Mouse (Mus musculus): ENCODE measurements around the gene Tex2. TPM values are rescaled to one million over a fixed set of nuclear protein-coding genes. Genes with fewer than 3 reads are reported as not detected.

The Tex2 gene
- polyA plus RNA-seq, 1 experiment from 2014 or later: 24.0 TPM

GRCm38 (mm10) chr11:106463845-106464244 lies 149.4 kb downstream of the Tex2 start:
- WGBS: 79% methylated on average over 5 of the region's 5 CpGs
- no peak for ATAC-seq (ENCODE audit: low read depth)

GRCm38 (mm10) chr11:106462309-106462708 lies 150.9 kb downstream of the Tex2 start:
- H3K27ac ChIP-seq (replicated peaks): no peak overlapping the region
- H3K4me3 ChIP-seq: no peak overlapping the region
- H3K9ac ChIP-seq: no peak overlapping the region
- H3K4me2 ChIP-seq: no peak overlapping the region
- no peaks in the 10 kb centered on the region for H3K36me3 ChIP-seq
- WGBS: 84% methylated on average over 3 of the region's 3 CpGs
- no peaks in the 10 kb centered on the region for H3K27me3 ChIP-seq
- 0 out of 2 replicates have a peak, but pooled peaks cover 3% of the 10 kb centered on the region for H3K4me1 ChIP-seq (replicated peaks)
- no peak for ATAC-seq (ENCODE audit: low read depth)
- no peaks in the 10 kb centered on the region for H3K9me3 ChIP-seq

More at GRCm38 (mm10) chr11:106463845-106464244, 149.4 kb downstream of the Tex2 start:
- H3K4me2 ChIP-seq: no peak overlapping the region
- H3K36me3 ChIP-seq: no peaks in the 10 kb centered on the region
- no peaks in the 10 kb centered on the region for H3K27me3 ChIP-seq
- H3K4me3 ChIP-seq: no peak overlapping the region
- H3K9ac ChIP-seq: no peak overlapping the region
- no peaks in the 10 kb centered on the region for H3K9me3 ChIP-seq
- no peak overlapping the region for H3K27ac ChIP-seq (replicated peaks)
- 0 out of 2 replicates have a peak, but pooled peaks cover 3% of the 10 kb centered on the region for H3K4me1 ChIP-seq (replicated peaks)

GRCm38 (mm10) chr11:106461145-106461932 lies 151.9 kb downstream of the Tex2 start:
- Histone ChIP-seq H3K4me1 (replicated peaks) (0 out of 2 replicates have a peak, but pooled peaks cover 3% of the 10 kb centered on the region), H3K4me2 (no peak overlapping the region)
- no peak for ATAC-seq (ENCODE audit: low read depth)

GRCm38 (mm10) chr11:106460671-106461070 lies 152.6 kb downstream of the Tex2 start:
- Histone ChIP-seq H3K36me3 (no peaks in the 10 kb centered on the region), H3K4me2 (no peak overlapping the region), H3K27ac (replicated peaks) (no peak overlapping the region), H3K4me3 (no peak overlapping the region), H3K27me3 (no peaks in the 10 kb centered on the region), H3K9me3 (no peaks in the 10 kb centered on the region), H3K9ac (no peak overlapping the region), H3K4me1 (replicated peaks) (0 out of 2 replicates have a peak, but pooled peaks cover 3% of the 10 kb centered on the region)
- 100% methylated on average over 1 of the region's 1 CpGs for WGBS
- no peak for ATAC-seq (ENCODE audit: low read depth)

More at GRCm38 (mm10) chr11:106461145-106461932, 151.9 kb downstream of the Tex2 start:
- no peak overlapping the region for H3K27ac ChIP-seq (replicated peaks)
- no peaks in the 10 kb centered on the region for H3K27me3 ChIP-seq
- H3K9ac ChIP-seq: no peak overlapping the region
- WGBS: 91% methylated on average over 5 of the region's 5 CpGs
- no peaks in the 10 kb centered on the region for H3K9me3 ChIP-seq
- no peaks in the 10 kb centered on the region for H3K36me3 ChIP-seq
- H3K4me3 ChIP-seq: no peak overlapping the region

- ATAC-seq (ENCODE audit: low read depth): no peak
- Histone ChIP-seq H3K36me3 (no peaks in the 10 kb centered on the region), H3K9me3 (no peaks in the 10 kb centered on the region), H3K4me1 (replicated peaks) (no peaks in the 10 kb centered on the region), H3K9ac (no peak overlapping the region), H3K4me3 (no peak overlapping the region), H3K27ac (replicated peaks) (no peak overlapping the region), H3K4me2 (no peak overlapping the region), H3K27me3 (no peaks in the 10 kb centered on the region)
- 97% methylated on average over 4 of the region's 4 CpGs for WGBS
These were observed 154.7 kb downstream of the Tex2 start for GRCm38 (mm10) chr11:106458540-106458939.

Other genes starting within 250 kb of the Tex2 start
- gene Prr29, start 248.0 kb downstream of the Tex2 start, polyA plus RNA-seq (2015; fragmentation: Nextera tagmentation; extraction: Ambion mirVana): not detected in 2 replicates
- 18.3 and 19.3 TPM in 2 replicates for gene Icam2, start 225.3 kb downstream of the Tex2 start, polyA plus RNA-seq (2015; fragmentation: Nextera tagmentation; extraction: Ambion mirVana)
- gene Ern1, start 125.6 kb downstream of the Tex2 start, polyA plus RNA-seq (2015; fragmentation: Nextera tagmentation; extraction: Ambion mirVana): 5.7 and 6.4 TPM in 2 replicates
- gene Pecam1, start 137.2 kb upstream of the Tex2 start, polyA plus RNA-seq (2015; fragmentation: Nextera tagmentation; extraction: Ambion mirVana): 20.6 and 26.8 TPM in 2 replicates
- gene Milr1, start 137.8 kb upstream of the Tex2 start, polyA plus RNA-seq (2015; fragmentation: Nextera tagmentation; extraction: Ambion mirVana): 1.3 and 1.5 TPM in 2 replicates
- 7.7 and 9.9 TPM in 2 replicates for gene Polg2, start 166.1 kb upstream of the Tex2 start, polyA plus RNA-seq (2015; fragmentation: Nextera tagmentation; extraction: Ambion mirVana)
- 386 and 441 TPM in 2 replicates for gene Ddx5, start 175.8 kb upstream of the Tex2 start, polyA plus RNA-seq (2015; fragmentation: Nextera tagmentation; extraction: Ambion mirVana)
- 18.4 and 19.9 TPM in 2 replicates for gene Cep95, start 175.8 kb upstream of the Tex2 start, polyA plus RNA-seq (2015; fragmentation: Nextera tagmentation; extraction: Ambion mirVana)

Measured in neural tube, embryonic 13.5 days (tissue).